ENCODE assay signal across 8 mouse cellular contexts in the genomic region with DNA sequence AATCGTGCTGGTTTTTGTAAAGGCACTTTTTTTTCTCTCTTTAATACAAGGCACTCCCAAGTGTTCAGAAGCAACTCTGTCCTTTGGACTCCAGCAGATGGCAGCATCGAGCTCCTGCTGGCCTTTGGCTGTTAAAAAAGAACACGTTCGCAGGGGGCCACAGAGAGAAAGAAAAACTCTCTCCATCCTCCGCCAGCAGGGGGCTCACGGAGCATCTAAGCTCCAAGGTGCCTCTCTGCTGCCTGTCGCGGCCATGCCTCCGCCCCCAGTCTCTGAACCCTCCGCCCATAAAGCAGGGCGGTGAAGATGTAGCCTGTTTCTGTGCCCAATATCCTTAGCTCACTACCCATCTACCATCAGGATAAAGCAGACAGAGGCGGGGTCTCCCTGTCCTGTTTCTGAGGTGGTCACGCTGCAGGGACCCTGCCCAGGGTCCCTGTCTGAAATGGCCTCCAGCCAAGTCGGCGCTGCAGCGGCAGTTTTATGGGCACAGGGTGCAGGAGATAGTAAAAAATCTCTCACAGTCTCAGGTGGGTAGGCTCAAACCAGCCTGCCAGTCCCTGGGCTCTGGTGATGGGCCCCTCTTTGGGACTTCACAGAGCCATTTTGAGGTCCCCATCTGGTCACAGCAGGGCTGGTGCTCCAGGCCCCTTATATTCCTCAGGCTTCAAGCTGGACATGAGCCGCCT.
DNase-seq lines count a peak whose midpoint lies in the region; ATAC-seq and TF ChIP-seq lines count a peak whose summit lies in the region.

No protein-coding gene starts in this region.

- peak; percentile 77 for TF ChIP-seq CTCF in bone marrow, adult 2 months (IDR thresholded peaks at IDR 0.05; ENCODE audit: control insufficient read depth, insufficient read depth, low read length)
- peak; percentile 99 for TF ChIP-seq CTCF in midbrain, postnatal 0 days (IDR thresholded peaks at IDR 0.05)

- peaks cover 22% of the 10 kb centered on the region for H3K36me3 ChIP-seq in embryonic facial prominence, embryonic 15.5 days
- peaks cover 41% of the 10 kb centered on the region for H3K36me3 ChIP-seq in heart, embryonic 10.5 days
- peaks cover 57% of the 10 kb centered on the region for H3K36me3 ChIP-seq in limb, embryonic 12.5 days
- H3K36me3 ChIP-seq in midbrain, postnatal 0 days (ENCODE audit: insufficient read depth, low read length): no peaks in the 10 kb centered on the region

- peaks cover 1% of the 10 kb centered on the region for H3K4me1 ChIP-seq in bone marrow, adult 2 months (ENCODE audit: control insufficient read depth, insufficient read depth, low read length)
- H3K4me1 ChIP-seq in embryonic facial prominence, embryonic 15.5 days: peaks cover 5% of the 10 kb centered on the region; the same call in 1 of the 2 replicates
- peaks cover 9% of the 10 kb centered on the region for H3K4me1 ChIP-seq in heart, embryonic 10.5 days
- H3K4me1 ChIP-seq in limb, embryonic 12.5 days (replicated peaks): peaks cover 8% of the 10 kb centered on the region; the same call in 1 of the 2 replicates
- H3K4me1 ChIP-seq in midbrain, postnatal 0 days (ENCODE audit: insufficient read depth, low read length): no peaks in the 10 kb centered on the region

- no peak for TF ChIP-seq POLR2A in bone marrow, adult 2 months (IDR thresholded peaks at IDR 0.05; ENCODE audit: borderline replicate concordance, control insufficient read depth, low read depth, low read length)

- no peak overlapping the region for H3K9ac ChIP-seq in embryonic facial prominence, embryonic 15.5 days
- no peak overlapping the region for H3K9ac ChIP-seq in limb, embryonic 12.5 days (replicated peaks)
- H3K9ac ChIP-seq in midbrain, postnatal 0 days (replicated peaks; ENCODE audit: low read length, poor library complexity, severe bottlenecking): no peak overlapping the region

- no peak overlapping the region for H3K4me3 ChIP-seq in bone marrow, adult 2 months (replicated peaks; ENCODE audit: control insufficient read depth, low read depth, low read length)
- no peak overlapping the region for H3K4me3 ChIP-seq in embryonic facial prominence, embryonic 15.5 days (replicated peaks)
- H3K4me3 ChIP-seq in heart, embryonic 10.5 days: no peak overlapping the region
- H3K4me3 ChIP-seq in limb, embryonic 12.5 days (replicated peaks): no peak overlapping the region
- H3K4me3 ChIP-seq in midbrain, postnatal 0 days (ENCODE audit: low read depth, low read length): no peak overlapping the region

- peak; percentile 63; the same call in 1 of the 2 replicates for ATAC-seq in embryonic facial prominence, embryonic 15.5 days (ENCODE audit: insufficient number of reproducible peaks, low FRiP score, low TSS enrichment, low read depth)
- peak; percentile 75 for ATAC-seq in limb, embryonic 12.5 days (ENCODE audit: insufficient number of reproducible peaks, insufficient read depth, low FRiP score, low TSS enrichment, low read depth)
- peak; percentile 81 for ATAC-seq in midbrain, postnatal 0 days (ENCODE audit: low FRiP score)

- no peaks in the 10 kb centered on the region for H3K27me3 ChIP-seq in embryonic facial prominence, embryonic 15.5 days
- H3K27me3 ChIP-seq in heart, embryonic 10.5 days (ENCODE audit: insufficient read depth, poor library complexity, severe bottlenecking): no peaks in the 10 kb centered on the region
- H3K27me3 ChIP-seq in limb, embryonic 12.5 days: no peaks in the 10 kb centered on the region
- H3K27me3 ChIP-seq in midbrain, postnatal 0 days (ENCODE audit: insufficient read depth, low read length): no peaks in the 10 kb centered on the region

- 21% methylated on average over 17 of the region's 17 CpGs for WGBS in bone marrow, adult 2 months
- 24% methylated on average over 17 of the region's 17 CpGs for WGBS in embryonic facial prominence, embryonic 15.5 days
- 22% methylated on average over 17 of the region's 17 CpGs for WGBS in heart, embryonic 10.5 days
- 17% methylated on average over 17 of the region's 17 CpGs for WGBS in limb, embryonic 12.5 days
- WGBS in midbrain, postnatal 0 days: 19% methylated on average over 17 of the region's 17 CpGs

- H3K9me3 ChIP-seq in embryonic facial prominence, embryonic 15.5 days (replicated peaks): no peaks in the 10 kb centered on the region
- H3K9me3 ChIP-seq in heart, embryonic 10.5 days: no peaks in the 10 kb centered on the region
- H3K9me3 ChIP-seq in limb, embryonic 12.5 days: no peaks in the 10 kb centered on the region
- no peaks in the 10 kb centered on the region for H3K9me3 ChIP-seq in midbrain, postnatal 0 days (ENCODE audit: low read length)

- H3K27ac ChIP-seq in bone marrow, adult 2 months (ENCODE audit: control insufficient read depth, insufficient read depth, low read depth, low read length, poor library complexity): no peak overlapping the region
- H3K27ac ChIP-seq in embryonic facial prominence, embryonic 15.5 days (replicated peaks): no peak overlapping the region
- no peak overlapping the region; the same call in 1 of the 2 replicates for H3K27ac ChIP-seq in heart, embryonic 10.5 days
- H3K27ac ChIP-seq in limb, embryonic 12.5 days: peak overlapping the region; percentile 23; the same call in 1 of the 2 replicates
- H3K27ac ChIP-seq in midbrain, postnatal 0 days (ENCODE audit: low read depth, low read length): no peak overlapping the region

- peak; percentile 96 for DNase-seq in 416B (ENCODE audit: low read depth)
- DNase-seq in heart, embryonic 10.5 days (ENCODE audit: low spot score): peak; percentile 94
- peak; percentile 94 for DNase-seq in kidney, adult 9 months
- peak; percentile 98 for DNase-seq in midbrain, postnatal 0 days (ENCODE audit: low spot score)
- peak; percentile 55 to 89 for DNase-seq in spleen, postnatal 10 days (ENCODE audit: low spot score in 2 of 2)

- H3K4me2 ChIP-seq in embryonic facial prominence, embryonic 15.5 days (replicated peaks): no peak overlapping the region
- H3K4me2 ChIP-seq in limb, embryonic 12.5 days: peak overlapping the region; percentile 34
- peak overlapping the region; percentile 43 for H3K4me2 ChIP-seq in midbrain, postnatal 0 days (ENCODE audit: low read depth, low read length, poor library complexity, severe bottlenecking)
